Mouse (Mus musculus) heart, embryonic 15.5 days (tissue): Measurements from ENCODE around the gene Ppm1h. TPM values are rescaled to one million over a fixed set of nuclear protein-coding genes. Genes with fewer than 3 reads are reported as not detected.
"Not testable (repeated sequence)": the region's sequence is repeated elsewhere in the genome, so short reads cannot be mapped to it uniquely, and the experiment has no call there.

Source experiments
- ATAC-seq: fragments of 200-750 bp; cut with Nextera tagmentation; replicated peaks from 2 replicates; pipeline ENCODE4 v1.8.0; 2017; ENCODE audit warnings: low read depth, moderate TSS enrichment; ENCODE audit not compliant: insufficient number of reproducible peaks, insufficient read depth, low FRiP score
- H3K27ac ChIP-seq: fragments of 300-500 bp; sonication (generic); 2 replicates; pipeline ENCODE4 v1.5.1; 2015; ENCODE audit warnings: mild to moderate bottlenecking, inconsistent platforms
- H3K27me3 ChIP-seq: fragments of 300-500 bp; sonication (generic); 2 replicates; pipeline ENCODE4 v1.6.1; 2015; ENCODE audit warnings: inconsistent platforms
- H3K36me3 ChIP-seq: fragments of 300-500 bp; sonication (generic); 2 replicates; pipeline ENCODE4 v1.6.1; 2015; ENCODE audit warnings: mild to moderate bottlenecking, inconsistent platforms
- H3K4me1 ChIP-seq: fragments of 300-500 bp; sonication (generic); replicated peaks from 2 replicates; pipeline ENCODE4 v1.6.1; 2015; ENCODE audit warnings: inconsistent platforms
- H3K4me2 ChIP-seq: fragments of 300-500 bp; sonication (generic); 2 replicates; pipeline ENCODE4 v1.6.1; 2015; ENCODE audit warnings: inconsistent platforms, mild to moderate bottlenecking, moderate library complexity
- H3K4me3 ChIP-seq: fragments of 300-500 bp; sonication (generic); 2 replicates; pipeline ENCODE4 v1.5.1; 2015; ENCODE audit warnings: mild to moderate bottlenecking, inconsistent platforms
- H3K9ac ChIP-seq: fragments of 300-500 bp; sonication (generic); 2 replicates; pipeline ENCODE4 v1.6.1; 2015; ENCODE audit warnings: mild to moderate bottlenecking, inconsistent platforms
- H3K9me3 ChIP-seq: fragments of 300-500 bp; sonication (generic); replicated peaks from 2 replicates; pipeline ENCODE4 v1.6.1; 2016; ENCODE audit warnings: inconsistent platforms
- WGBS: fragments of 180-500 bp; shearing (Covaris S2); methylation state at CpG from one replicate; pipeline ENCODE4 v1.1.7; 2015; ENCODE audit warnings: mixed read lengths; 5-methylcytosine and 5-hydroxymethylcytosine counted together
- polyA plus RNA-seq: library from polyadenylated mRNA; unstranded; fragments of >200 nt; fragmentation: Nextera tagmentation; extraction: Ambion mirVana; gene quantifications from 2 replicates; pipeline ENCODE4 v1.2.1, GENCODE M21; 2015

Gene Ppm1h
- polyA plus RNA-seq, 1 experiment from 2014 or later, result 4.2 TPM

GRCm38 (mm10) chr10:122922226-122922625 lies 243.7 kb downstream of the Ppm1h start:
- Histone ChIP-seq H3K36me3 (no peaks in the 10 kb centered on the region), H3K9me3 (no peaks in the 10 kb centered on the region), H3K27ac (no peak overlapping the region), H3K9ac (no peak overlapping the region), H3K4me1 (peaks cover 3% of the 10 kb centered on the region; the same call in 1 of the 2 replicates), H3K27me3 (no peaks in the 10 kb centered on the region), H3K4me2 (peak overlapping the region; percentile 4; the same call in 1 of the 2 replicates), H3K4me3 (no peak overlapping the region)
- ATAC-seq, result peak; percentile 53; the same call in 1 of the 2 replicates
- WGBS, result 25% methylated on average over 7 of the region's 7 CpGs

- H3K27me3 ChIP-seq, H3K27ac ChIP-seq, H3K9ac ChIP-seq, ATAC-seq, H3K9me3 ChIP-seq, H3K4me2 ChIP-seq, H3K36me3 ChIP-seq, H3K4me1 ChIP-seq, H3K4me3 ChIP-seq: not testable (repeated sequence)
- WGBS, result 66% methylated on average over 5 of the region's 5 CpGs
Observed at GRCm38 (mm10) chr10:122924571-122924970, 246.0 kb downstream of the Ppm1h start.

GRCm38 (mm10) chr10:122926275-122926674 lies 247.7 kb downstream of the Ppm1h start:
- H3K9me3 ChIP-seq, result no peaks in the 10 kb centered on the region
- no peaks in the 10 kb centered on the region for H3K27me3 ChIP-seq
- 81% methylated on average over 4 of the region's 4 CpGs for WGBS
- no peak for ATAC-seq
- no peak overlapping the region for H3K9ac ChIP-seq
- H3K4me2 ChIP-seq, result no peak overlapping the region
- H3K4me1 ChIP-seq, result peaks cover 16% of the 10 kb centered on the region
- no peaks in the 10 kb centered on the region for H3K36me3 ChIP-seq
- H3K4me3 ChIP-seq, result no peak overlapping the region
- no peak overlapping the region for H3K27ac ChIP-seq

- no peaks in the 10 kb centered on the region for H3K9me3 ChIP-seq
- no peaks in the 10 kb centered on the region for H3K27me3 ChIP-seq
- no peak overlapping the region for H3K4me3 ChIP-seq
- peaks cover 24% of the 10 kb centered on the region for H3K4me1 ChIP-seq
- no peak overlapping the region; the same call in 1 of the 2 replicates for H3K27ac ChIP-seq
- WGBS, result 67% methylated on average over 4 of the region's 4 CpGs
- H3K4me2 ChIP-seq, result no peak overlapping the region
- no peaks in the 10 kb centered on the region for H3K36me3 ChIP-seq
- no peak for ATAC-seq
- no peak overlapping the region for H3K9ac ChIP-seq
Observed at GRCm38 (mm10) chr10:122930520-122930919, 252.0 kb downstream of the Ppm1h start.

GRCm38 (mm10) chr10:122931193-122931832 lies 252.8 kb downstream of the Ppm1h start:
- Histone ChIP-seq H3K4me3 (no peak overlapping the region), H3K27me3 (no peaks in the 10 kb centered on the region), H3K9ac (no peak overlapping the region), H3K9me3 (no peaks in the 10 kb centered on the region), H3K4me2 (no peak overlapping the region; the same call in 1 of the 2 replicates), H3K36me3 (no peaks in the 10 kb centered on the region), H3K4me1 (peaks cover 24% of the 10 kb centered on the region), H3K27ac (no peak overlapping the region; the same call in 1 of the 2 replicates)
- WGBS, result 22% methylated on average over 13 of the region's 13 CpGs
- no peak for ATAC-seq

GRCm38 (mm10) chr10:122931851-122932550 lies 253.4 kb downstream of the Ppm1h start:
- no peak overlapping the region for H3K9ac ChIP-seq
- peaks cover 24% of the 10 kb centered on the region for H3K4me1 ChIP-seq
- no peak overlapping the region for H3K4me2 ChIP-seq
- no peaks in the 10 kb centered on the region for H3K27me3 ChIP-seq
- H3K27ac ChIP-seq, result no peak overlapping the region
- H3K36me3 ChIP-seq, result no peaks in the 10 kb centered on the region
- ATAC-seq, result no peak
- 83% methylated on average over 10 of the region's 10 CpGs for WGBS
- no peaks in the 10 kb centered on the region for H3K9me3 ChIP-seq
- H3K4me3 ChIP-seq, result no peak overlapping the region

GRCm38 (mm10) chr10:122933053-122933838 lies 254.7 kb downstream of the Ppm1h start:
- Histone ChIP-seq H3K27me3 (no peaks in the 10 kb centered on the region), H3K4me1 (peaks cover 24% of the 10 kb centered on the region), H3K36me3 (no peaks in the 10 kb centered on the region), H3K9ac (no peak overlapping the region), H3K27ac (no peak overlapping the region), H3K4me3 (no peak overlapping the region), H3K4me2 (no peak overlapping the region), H3K9me3 (no peaks in the 10 kb centered on the region)
- no peak for ATAC-seq
- WGBS, result 52% methylated on average over 15 of the region's 15 CpGs

GRCm38 (mm10) chr10:122935406-122935805 lies 256.8 kb downstream of the Ppm1h start:
- not testable (repeated sequence) for ATAC-seq, H3K27me3 ChIP-seq, H3K9ac ChIP-seq, H3K36me3 ChIP-seq, H3K4me2 ChIP-seq, H3K27ac ChIP-seq, H3K4me3 ChIP-seq, H3K9me3 ChIP-seq
- peaks cover 16% of the 10 kb centered on the region for H3K4me1 ChIP-seq
- no CpG with 5 or more reads among the region's 4 CpGs for WGBS

- not testable (repeated sequence) for H3K27me3 ChIP-seq, H3K4me3 ChIP-seq, H3K9me3 ChIP-seq, H3K36me3 ChIP-seq, H3K9ac ChIP-seq, H3K27ac ChIP-seq, H3K4me2 ChIP-seq, ATAC-seq, H3K4me1 ChIP-seq
- no CpG with 5 or more reads among the region's 4 CpGs for WGBS
Observed at GRCm38 (mm10) chr10:122937380-122937779, 258.8 kb downstream of the Ppm1h start.

- Histone ChIP-seq H3K27ac (no peak overlapping the region), H3K4me2 (no peak overlapping the region), H3K36me3 (no peaks in the 10 kb centered on the region), H3K9me3 (no peaks in the 10 kb centered on the region), H3K4me3 (no peak overlapping the region), H3K9ac (no peak overlapping the region), H3K27me3 (no peaks in the 10 kb centered on the region), H3K4me1 (no peaks in the 10 kb centered on the region)
- no peak for ATAC-seq
- 91% methylated on average over 10 of the region's 10 CpGs for whole genome bisulfite sequencing
Observed at GRCm38 (mm10) chr10:122939546-122939945, 261.0 kb downstream of the Ppm1h start.

- ATAC-seq, result no peak
- H3K9ac ChIP-seq, result no peak overlapping the region
- H3K4me1 ChIP-seq, result no peaks in the 10 kb centered on the region
- no peaks in the 10 kb centered on the region for H3K27me3 ChIP-seq
- H3K4me3 ChIP-seq, result no peak overlapping the region
- WGBS, result 78% methylated on average over 7 of the region's 7 CpGs
- H3K9me3 ChIP-seq, result no peaks in the 10 kb centered on the region
- H3K27ac ChIP-seq, result no peak overlapping the region
- H3K36me3 ChIP-seq, result no peaks in the 10 kb centered on the region
- H3K4me2 ChIP-seq, result no peak overlapping the region
Observed at GRCm38 (mm10) chr10:122942771-122943170, 264.2 kb downstream of the Ppm1h start.
